Mouse (Mus musculus) neural tube, postnatal 0 days (tissue): Measurements from ENCODE around the gene Fcgr1. TPM values are rescaled to one million over a fixed set of nuclear protein-coding genes. Genes with fewer than 3 reads are reported as not detected.

Experiments
- microRNA-seq: library from miRNA; unstranded; fragments of <30 nt; microRNA quantifications from one replicate; pipeline ENCODE4, GENCODE M21; 2016
- polyA plus RNA-seq: library from polyadenylated mRNA; unstranded; fragments of >200 nt; fragmentation: Nextera tagmentation; extraction: Ambion mirVana; gene quantifications from 2 replicates; pipeline ENCODE4 v1.2.1, GENCODE M21; 2015

The Fcgr1 gene
- 3.0 and 3.6 TPM in 2 replicates for polyA plus RNA-seq

GRCm38 (mm10) chr3:96293787-96294186, at the start of gene Fcgr1:
TSS of gene Fcgr1 (minus strand) at chr3:96293969.

DNA sequence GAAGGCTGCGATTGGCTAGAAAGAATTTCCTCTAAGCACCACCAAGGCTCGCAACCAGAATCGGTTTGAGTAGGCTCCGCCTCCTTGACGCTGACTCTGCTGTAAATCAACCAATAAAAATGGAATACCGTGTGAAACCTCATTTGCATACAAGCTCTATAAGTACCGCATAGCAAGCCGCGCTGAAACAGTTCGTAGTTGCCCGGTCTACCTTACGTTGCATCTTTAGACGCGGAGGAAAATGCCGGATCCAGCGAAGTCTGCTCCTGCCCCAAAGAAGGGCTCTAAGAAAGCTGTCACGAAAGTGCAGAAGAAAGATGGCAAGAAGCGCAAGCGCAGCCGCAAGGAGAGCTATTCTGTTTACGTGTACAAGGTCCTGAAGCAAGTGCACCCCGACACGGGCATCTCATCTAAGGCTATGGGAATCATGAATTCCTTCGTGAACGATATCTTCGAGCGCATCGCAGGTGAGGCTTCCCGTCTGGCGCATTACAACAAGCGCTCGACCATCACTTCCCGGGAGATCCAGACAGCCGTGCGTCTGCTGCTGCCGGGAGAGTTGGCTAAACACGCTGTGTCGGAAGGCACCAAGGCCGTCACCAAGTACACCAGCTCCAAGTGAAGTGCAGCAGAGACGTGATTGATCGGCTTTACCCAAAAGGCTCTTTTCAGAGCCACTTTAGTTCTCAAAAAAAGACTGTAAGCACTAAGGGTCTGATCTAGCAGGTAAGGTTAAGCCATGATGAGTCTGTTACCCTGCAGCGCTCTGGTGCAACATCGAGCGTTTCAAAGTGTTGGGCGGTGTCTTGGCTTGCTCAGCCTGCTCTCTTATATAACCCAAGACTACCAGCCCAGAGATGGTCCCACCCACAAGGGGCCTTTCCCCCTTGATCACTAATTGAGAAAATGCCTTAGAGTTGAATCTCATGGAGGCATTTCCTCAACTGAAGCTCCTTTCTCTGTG, 24.0 kb downstream of the Fcgr1 start, which contains the start of gene Hist2h2bb:
Hist2h2bb (plus strand) TSS at position 242 of the 964 bp plus-strand sequence.

GRCm38 (mm10) chr3:96268051-96268775, 25.6 kb downstream of the Fcgr1 start, which contains the start of gene Hist2h3b:
TSS of gene Hist2h3b (plus strand) at chr3:96268654.

GRCm38 (mm10) chr3:96262979-96263550, 30.7 kb downstream of the Fcgr1 start, which contains the start of gene Hist2h4:
TSS of gene Hist2h4 (minus strand) at chr3:96263311.

GRCm38 (mm10) chr3:96246427-96246856, 47.3 kb downstream of the Fcgr1 start, which contains the start of gene Hist2h3c1:
TSS of gene Hist2h3c1 (plus strand) at chr3:96246685.

DNA sequence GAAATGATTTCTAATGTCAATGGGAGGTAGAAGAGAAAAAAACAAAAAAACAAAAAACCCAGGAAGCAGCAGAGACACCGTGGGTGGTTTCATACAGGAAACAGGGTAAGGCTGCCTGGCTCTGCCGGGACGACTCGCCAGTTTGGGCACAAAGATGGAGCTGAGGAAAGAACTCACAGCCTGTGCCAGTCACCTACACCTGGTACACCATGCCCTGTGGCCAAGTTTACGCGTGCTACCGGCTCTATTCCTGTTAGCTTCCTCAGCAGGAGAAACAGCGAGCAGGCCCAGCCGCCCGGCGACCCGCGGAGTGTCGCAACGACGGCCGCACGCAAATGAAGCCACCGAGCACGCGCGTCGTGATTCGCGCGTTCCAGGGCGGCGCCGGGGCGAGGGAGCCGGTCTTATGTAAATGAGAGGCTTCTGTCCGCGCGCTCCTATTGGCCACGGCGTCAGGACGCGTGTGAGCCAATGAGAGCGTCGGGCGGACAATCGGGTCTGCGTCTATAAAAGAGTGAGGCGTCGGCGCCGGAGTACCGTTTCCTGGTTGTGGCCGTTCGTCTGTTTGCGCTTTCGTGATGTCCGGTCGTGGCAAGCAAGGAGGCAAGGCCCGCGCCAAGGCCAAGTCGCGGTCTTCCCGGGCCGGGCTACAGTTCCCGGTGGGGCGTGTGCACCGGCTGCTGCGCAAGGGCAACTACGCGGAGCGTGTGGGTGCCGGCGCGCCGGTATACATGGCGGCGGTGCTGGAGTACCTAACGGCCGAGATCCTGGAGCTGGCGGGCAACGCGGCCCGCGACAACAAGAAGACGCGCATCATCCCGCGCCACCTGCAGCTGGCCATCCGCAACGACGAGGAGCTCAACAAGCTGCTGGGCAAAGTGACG, 48.5 kb downstream of the Fcgr1 start, which contains the start of gene Hist2h2aa1:
Hist2h2aa1 (plus strand) TSS at position 495 of the 884 bp plus-strand sequence.

DNA sequence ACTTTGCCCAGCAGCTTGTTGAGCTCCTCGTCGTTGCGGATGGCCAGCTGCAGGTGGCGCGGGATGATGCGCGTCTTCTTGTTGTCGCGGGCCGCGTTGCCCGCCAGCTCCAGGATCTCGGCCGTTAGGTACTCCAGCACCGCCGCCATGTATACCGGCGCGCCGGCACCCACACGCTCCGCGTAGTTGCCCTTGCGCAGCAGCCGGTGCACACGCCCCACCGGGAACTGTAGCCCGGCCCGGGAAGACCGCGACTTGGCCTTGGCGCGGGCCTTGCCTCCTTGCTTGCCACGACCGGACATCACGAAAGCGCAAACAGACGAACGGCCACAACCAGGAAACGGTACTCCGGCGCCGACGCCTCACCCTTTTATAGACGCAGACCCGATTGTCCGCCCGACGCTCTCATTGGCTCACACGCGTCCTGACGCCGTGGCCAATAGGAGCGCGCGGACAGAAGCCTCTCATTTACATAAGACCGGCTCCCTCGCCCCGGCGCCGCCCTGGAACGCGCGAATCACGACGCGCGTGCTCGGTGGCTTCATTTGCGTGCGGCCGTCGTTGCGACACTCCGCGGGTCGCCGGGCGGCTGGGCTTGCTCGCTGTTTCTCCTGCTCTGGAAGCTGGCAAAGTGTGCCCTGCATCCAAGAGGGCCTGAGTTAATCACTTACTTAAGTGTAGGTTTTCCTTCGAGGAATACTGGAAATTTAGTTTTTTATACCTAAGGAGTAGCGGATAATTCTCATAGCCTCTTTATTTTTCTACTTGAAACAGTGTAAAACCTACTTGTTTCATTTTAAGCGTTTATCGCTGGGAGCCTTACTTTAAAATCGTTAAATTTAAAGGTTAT, 53.6 kb downstream of the Fcgr1 start, which contains the start of gene Hist2h2aa2:
Hist2h2aa2 (minus strand) TSS at position 328 of the 850 bp plus-strand sequence.

DNA sequence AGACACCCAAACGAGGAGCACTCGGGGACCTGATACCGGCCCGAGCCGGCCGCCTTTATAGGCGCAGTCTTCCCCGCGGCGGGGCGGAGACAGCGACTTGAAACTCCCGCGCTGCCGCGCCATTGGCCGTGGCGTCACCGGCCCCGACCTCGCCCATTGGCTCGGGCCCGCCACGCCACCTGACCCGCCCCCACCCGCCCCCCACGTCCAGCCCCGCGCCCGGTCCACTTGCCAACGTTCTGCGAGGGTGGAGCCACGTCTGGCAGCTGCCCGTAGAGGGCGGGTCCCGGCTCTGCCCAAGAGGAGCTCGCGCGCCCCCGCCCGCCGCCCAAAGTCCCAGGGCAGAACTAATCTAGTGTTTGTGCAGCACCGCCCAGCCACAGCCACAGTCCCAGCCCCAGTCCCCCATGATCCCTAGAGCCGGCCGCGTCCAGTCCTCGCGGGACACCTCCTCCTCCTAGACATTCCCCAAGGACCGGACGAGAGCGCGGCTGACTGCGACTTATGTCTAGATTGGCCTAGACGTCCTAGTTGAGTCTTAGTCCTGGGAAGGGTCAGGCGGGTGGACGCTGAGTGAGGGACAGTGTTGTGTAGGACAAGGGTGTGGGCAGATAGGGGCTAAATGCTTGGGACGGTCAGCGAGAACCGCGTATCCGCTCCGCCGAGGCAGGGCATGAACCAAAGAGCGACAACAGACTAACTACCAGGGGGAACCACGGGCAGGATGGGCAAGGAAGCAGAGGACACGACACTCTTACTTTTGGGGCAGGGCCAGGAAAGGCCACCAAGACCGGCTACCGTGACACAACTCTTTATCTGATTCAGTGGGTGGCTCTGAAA, 54.6 kb downstream of the Fcgr1 start, which contains the start of gene Hist2h3c2:
Hist2h3c2 (minus strand) TSS at position 174 of the 840 bp plus-strand sequence.

Small RNA genes within 50 kb of the gene (microRNA-seq; reads per million reads assigned to microRNA genes)
- gene Gm47311 (not detected), gene Gm47313 (not detected)

Other genes starting within 250 kb of the Fcgr1 start
- gene Vps45, start 235.5 kb downstream of the Fcgr1 start, polyA plus RNA-seq: 56.3 and 64.0 TPM in 2 replicates
- 13.2 and 16.9 TPM in 2 replicates for gene Otud7b, start 189.4 kb downstream of the Fcgr1 start, polyA plus RNA-seq
- gene Mtmr11, start 132.0 kb downstream of the Fcgr1 start, polyA plus RNA-seq: 12.2 and 13.3 TPM in 2 replicates
- gene Sf3b4, start 121.6 kb downstream of the Fcgr1 start, polyA plus RNA-seq: 116 and 128 TPM in 2 replicates
- gene Sv2a, start 112.8 kb downstream of the Fcgr1 start, polyA plus RNA-seq: 133 and 142 TPM in 2 replicates
- 68.0 and 74.2 TPM in 2 replicates for gene Bola1, start 74.3 kb downstream of the Fcgr1 start, polyA plus RNA-seq
- gene Hist2h2ab, start 74.1 kb downstream of the Fcgr1 start, polyA plus RNA-seq: 0.93 TPM in 1 of 2 replicates, not detected in the other
- 2.5 and 2.6 TPM in 2 replicates for gene Hist2h2ac, start 73.1 kb downstream of the Fcgr1 start, polyA plus RNA-seq
- 3.0 and 3.5 TPM in 2 replicates for gene Hist2h2be, start 72.8 kb downstream of the Fcgr1 start, polyA plus RNA-seq
- gene Hist2h3c2, start 54.8 kb downstream of the Fcgr1 start, polyA plus RNA-seq: 0.76 and 1.1 TPM in 2 replicates
- 38.3 and 48.6 TPM in 2 replicates for gene Hist2h2aa2, start 53.7 kb downstream of the Fcgr1 start, polyA plus RNA-seq
- gene Hist2h2aa1, start 48.5 kb downstream of the Fcgr1 start, polyA plus RNA-seq: 8.1 and 14.3 TPM in 2 replicates
- 0.36 and 0.65 TPM in 2 replicates for gene Hist2h3c1, start 47.3 kb downstream of the Fcgr1 start, polyA plus RNA-seq
- 6.8 and 9.0 TPM in 2 replicates for gene Hist2h4, start 30.7 kb downstream of the Fcgr1 start, polyA plus RNA-seq
- 10.3 and 10.6 TPM in 2 replicates for gene Hist2h3b, start 25.3 kb downstream of the Fcgr1 start, polyA plus RNA-seq
- 1.4 TPM in 1 of 2 replicates, not detected in the other for gene Hist2h2bb, start 24.2 kb downstream of the Fcgr1 start, polyA plus RNA-seq
- 0.21 TPM in 1 of 2 replicates, not detected in the other for gene BC107364, start 158.3 kb upstream of the Fcgr1 start, polyA plus RNA-seq
- 2.9 and 3.4 TPM in 2 replicates for gene Hfe2, start 231.2 kb upstream of the Fcgr1 start, polyA plus RNA-seq